Mouse (Mus musculus) regulatory T cell (primary cell): ENCODE data around the gene Nt5m.

Experiments
- in situ Hi-C: fragments of 300-600 bp; cut with MboI, MseI; formaldehyde crosslinking; loops from one replicate; pipeline ENCODE4 v1.15.1; 2025; ENCODE audit warnings: high pct_unique_total_duplicates

Gene Nt5m

GRCm38 (mm10) chr11:59839459-59840126 lies 346 bp downstream of the Nt5m start, which contains the start of gene Cops3:
Gene Cops3, minus strand, starts transcription at chr11:59839838.
- in situ Hi-C loops, result no loop called here

GRCm38 (mm10) chr11:59846311-59846710 lies 7.1 kb downstream of the Nt5m start:
- in situ Hi-C loops, result no loop called here

GRCm38 (mm10) chr11:59847131-59847530 lies 7.9 kb downstream of the Nt5m start:
- in situ Hi-C loops, result no loop called here

GRCm38 (mm10) chr11:59847891-59848884 lies 8.9 kb downstream of the Nt5m start:
- in situ Hi-C loops, result no loop called here

- in situ Hi-C loops, result no loop called here
Measured at GRCm38 (mm10) chr11:59852865-59853264, 13.6 kb downstream of the Nt5m start.

- in situ Hi-C loops, result no loop called here
Measured at GRCm38 (mm10) chr11:59860467-59860866, 21.2 kb downstream of the Nt5m start.

- in situ Hi-C loops, result no loop called here
Measured at GRCm38 (mm10) chr11:59864316-59864715, 25.1 kb downstream of the Nt5m start.

GRCm38 (mm10) chr11:59872124-59872523 lies 32.9 kb downstream of the Nt5m start:
- in situ Hi-C loops, result no loop called here

- in situ Hi-C loops, result no loop called here
Measured at GRCm38 (mm10) chr11:59880031-59880430, 40.8 kb downstream of the Nt5m start.

- in situ Hi-C loops, result no loop called here
Measured at GRCm38 (mm10) chr11:59885217-59885986, 46.2 kb downstream of the Nt5m start.

- in situ Hi-C loops, result no loop called here
Measured at GRCm38 (mm10) chr11:59886952-59887351, 47.7 kb downstream of the Nt5m start.

- in situ Hi-C loops, result no loop called here
Measured at GRCm38 (mm10) chr11:59888151-59888550, 48.9 kb downstream of the Nt5m start.

GRCm38 (mm10) chr11:59891854-59892253 lies 52.6 kb downstream of the Nt5m start:
- in situ Hi-C loops, result no loop called here

- in situ Hi-C loops, result no loop called here
Measured at GRCm38 (mm10) chr11:59893153-59893788, 54.0 kb downstream of the Nt5m start.

GRCm38 (mm10) chr11:59894916-59895315 lies 55.7 kb downstream of the Nt5m start:
- in situ Hi-C loops, result no loop called here

GRCm38 (mm10) chr11:59895316-59895715 lies 56.1 kb downstream of the Nt5m start:
- in situ Hi-C loops, result no loop called here

- in situ Hi-C loops, result no loop called here
Measured at GRCm38 (mm10) chr11:59897981-59898599, 58.8 kb downstream of the Nt5m start.

- in situ Hi-C loops, result no loop called here
Measured at GRCm38 (mm10) chr11:59899711-59900685, 60.8 kb downstream of the Nt5m start.

GRCm38 (mm10) chr11:59900995-59901394 lies 61.7 kb downstream of the Nt5m start:
- in situ Hi-C loops, result no loop called here
